Mouse (Mus musculus) Patski (cell line): ENCODE results near the gene Tmem209. TPM values are rescaled to one million over a fixed set of nuclear protein-coding genes. Genes with fewer than 3 reads are reported as not detected.

Experiments
- ATAC-seq: fragments of 100-300 bp; one replicate; pipeline ENCODE4 v1.8.0; 2021
- CTCF ChIA-PET: fragments of 350-600 bp; sonication (Branson Sonifier 250); formaldehyde crosslinking; loops from one replicate; lab custom pipeline; 2022; ENCODE audit warnings: inconsistent platforms; lab: Charles Lee
- POLR2A ChIA-PET: fragments of 350-600 bp; sonication (Branson Sonifier 250); formaldehyde crosslinking; loops from one replicate; lab custom pipeline; 2022; ENCODE audit warnings: antibody characterized with exemption, inconsistent platforms; lab: Charles Lee
- DNase-seq: peaks from one replicate; pipeline ENCODE4 v3.0.0-alpha.2; 2011; ENCODE audit warnings: low read depth, low spot score
- H3K27me3 ChIP-seq: fragments of 371-371 bp; one replicate; pipeline ENCODE4 v1.5.1; 2021
- CTCF ChIP-seq: fragments of 100-300 bp; IDR thresholded peaks from one replicate; pipeline ENCODE4 v1.5.1; 2021
- in situ Hi-C: fragments of 300-500 bp; cut with MboI; formaldehyde crosslinking; loops from 3 replicates; pipeline ENCODE4 v1.11.1; 2018; ENCODE audit warnings: low pct_unique_long_range_greater_than_20kb, mixed read lengths
- polyA plus RNA-seq: library from polyadenylated mRNA; unstranded; gene quantifications from one replicate; pipeline ENCODE4 v1.2.3, GENCODE M21; 2021

Tmem209 gene
- polyA plus RNA-seq, 1 experiment from 2014 or later: 38.9 TPM

- ChIA-PET CTCF (no interaction called here), POLR2A (interaction anchor here (0.8 kb wide), 1 partner anchor 859 kb away, joined by 7 read pairs; no protein-coding TSS in a partner anchor)
- in situ Hi-C loops: no loop called here
- DNase-seq: no peak
- no peak for ATAC-seq
- TF ChIP-seq CTCF: no peak
- no peaks in the 10 kb centered on the region for H3K27me3 ChIP-seq
Observed at GRCm38 (mm10) chr6:30550496-30551192, 41.1 kb upstream of the Tmem209 start.

DNA sequence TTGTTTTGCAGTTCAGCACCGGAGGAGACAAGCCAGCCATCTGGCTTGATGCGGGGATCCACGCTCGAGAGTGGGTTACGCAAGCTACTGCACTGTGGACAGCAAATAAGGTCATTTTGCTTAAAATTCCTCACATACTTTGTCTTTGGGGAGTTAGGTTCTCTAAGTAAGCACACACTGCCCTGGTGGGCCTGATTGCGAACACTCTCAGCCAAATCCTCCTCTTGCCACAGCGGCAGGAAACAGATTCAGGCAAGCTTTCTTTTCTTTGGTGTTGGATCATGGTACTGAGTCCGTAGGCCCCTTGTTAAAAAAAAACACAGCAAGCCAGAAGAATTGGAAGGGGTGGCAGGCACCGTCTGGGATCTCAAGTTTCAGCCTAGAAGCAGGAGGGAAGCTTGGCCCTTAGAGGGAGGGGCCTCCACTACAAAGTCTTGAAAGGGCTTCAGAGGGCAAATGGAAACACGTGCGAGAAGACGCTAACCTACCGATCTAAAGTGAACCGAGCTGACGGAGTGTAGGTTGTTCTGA lies 39.7 kb upstream of the Tmem209 start:
- H3K27me3 ChIP-seq: no peaks in the 10 kb centered on the region
- ATAC-seq (no peak), DNase-seq (no peak)
- TF ChIP-seq CTCF: no peak
- ChIA-PET CTCF (no interaction called here), POLR2A (no interaction called here)
- in situ Hi-C loops: loop anchor here (25.0 kb wide), 1 partner anchor 438 kb away; no protein-coding TSS in a partner anchor

DNA sequence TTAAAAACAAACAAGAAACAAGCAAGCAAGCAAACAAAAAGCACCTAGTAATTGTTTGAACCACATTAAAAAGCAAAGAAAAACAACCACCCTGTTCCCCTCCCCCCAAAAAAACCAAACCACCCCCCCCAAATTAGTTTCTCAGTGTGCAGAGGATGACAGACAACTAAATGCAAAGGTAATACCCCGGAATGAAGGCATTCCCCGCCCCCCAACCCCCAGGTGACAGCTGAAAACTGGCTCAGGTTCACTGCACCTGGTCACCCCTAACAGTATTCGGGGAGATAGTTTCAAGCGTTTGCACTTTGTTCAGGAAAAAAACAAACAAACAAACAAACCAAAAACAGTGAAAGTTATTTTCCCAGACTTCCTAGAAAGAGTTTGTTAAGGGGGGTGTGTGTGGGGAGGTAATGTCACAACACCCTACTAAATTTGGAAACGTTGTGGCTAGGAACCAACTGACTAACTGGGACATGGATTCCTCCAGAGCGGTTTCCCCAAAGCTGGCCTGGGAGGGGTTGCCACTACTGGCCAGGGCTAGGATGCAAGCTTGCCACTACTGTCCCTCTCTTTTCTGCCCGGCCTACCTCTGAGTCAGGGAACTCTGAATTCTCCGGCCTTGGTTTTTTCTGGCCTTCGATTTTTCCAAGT lies 38.2 kb upstream of the Tmem209 start:
- DNase-seq (no peak), ATAC-seq (no peak)
- ChIA-PET POLR2A (interaction anchor here (0.6 kb wide), 4 partner anchors 9 to 433 kb away, joined by 3 to 5 read pairs (median 4); no protein-coding TSS in a partner anchor), CTCF (no interaction called here)
- in situ Hi-C loops: loop anchor here (25.0 kb wide), 1 partner anchor 440 kb away; no protein-coding TSS in a partner anchor
- H3K27me3 ChIP-seq: no peaks in the 10 kb centered on the region
- no peak for TF ChIP-seq CTCF

DNA sequence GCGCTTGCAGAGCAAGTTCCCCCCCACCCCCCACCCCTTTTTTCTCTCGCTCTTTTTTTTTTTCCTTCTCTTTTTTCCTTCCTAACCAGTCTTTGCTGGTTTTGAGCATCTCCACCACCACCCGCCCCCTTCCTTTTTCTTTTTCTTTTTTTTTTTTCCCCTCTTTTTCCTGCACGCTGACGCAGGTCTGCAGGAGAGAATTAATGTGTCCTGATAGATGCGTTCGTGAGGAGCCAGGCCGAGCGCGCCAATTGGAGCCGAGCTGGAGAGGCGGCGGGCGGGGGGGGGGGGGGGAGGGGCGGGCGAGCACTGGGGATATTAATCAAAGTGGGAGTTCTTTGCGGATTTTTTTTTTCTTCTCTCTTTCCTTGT lies 37.7 kb upstream of the Tmem209 start:
- no peak for DNase-seq
- CTCF ChIA-PET: no interaction called here
- ATAC-seq: no peak
- no peak for TF ChIP-seq CTCF
- in situ Hi-C loops: loop anchor here (25.0 kb wide), 1 partner anchor 440 kb away; no protein-coding TSS in a partner anchor
- POLR2A ChIA-PET: no interaction called here
- H3K27me3 ChIP-seq: no peaks in the 10 kb centered on the region

- POLR2A ChIA-PET: no interaction called here
Observed at GRCm38 (mm10) chr6:30546571-30547273, 37.1 kb upstream of the Tmem209 start.

GRCm38 (mm10) chr6:30545689-30546088 lies 36.1 kb upstream of the Tmem209 start:
- ATAC-seq (no peak), DNase-seq (no peak)
- ChIA-PET CTCF (no interaction called here), POLR2A (no interaction called here)
- no peak for TF ChIP-seq CTCF
- no peaks in the 10 kb centered on the region for H3K27me3 ChIP-seq
- in situ Hi-C loops: loop anchor here (25.0 kb wide), 1 partner anchor 442 kb away; no protein-coding TSS in a partner anchor

More at GRCm38 (mm10) chr6:30546571-30547273, 37.1 kb upstream of the Tmem209 start:
- in situ Hi-C loops: loop anchor here (25.0 kb wide), 1 partner anchor 441 kb away; no protein-coding TSS in a partner anchor
- DNase-seq: no peak
- H3K27me3 ChIP-seq: no peaks in the 10 kb centered on the region
- no peak for TF ChIP-seq CTCF
- ATAC-seq: no peak
- CTCF ChIA-PET: no interaction called here

DNA sequence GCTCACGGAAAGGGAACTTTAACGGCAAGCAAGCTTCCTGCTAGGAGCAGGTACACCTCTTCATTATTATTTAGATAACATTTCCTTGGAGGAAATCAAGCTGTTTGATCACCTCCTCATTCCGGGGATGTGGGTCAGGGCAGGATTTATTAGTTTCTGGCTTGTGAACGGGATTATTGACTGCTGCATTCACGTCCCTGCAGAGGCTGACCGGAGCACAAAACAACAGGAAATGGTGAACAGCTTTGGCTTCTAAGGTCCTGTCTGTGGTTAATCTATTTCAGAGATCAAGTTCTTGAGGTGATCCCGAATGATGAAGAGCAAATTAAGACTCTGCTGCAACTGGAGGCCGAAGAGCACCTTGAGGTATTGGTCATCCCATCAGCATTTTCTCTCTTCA lies 34.3 kb upstream of the Tmem209 start:
- no peak for ATAC-seq
- in situ Hi-C loops: loop anchor here (25.0 kb wide), 1 partner anchor 443 kb away; no protein-coding TSS in a partner anchor
- TF ChIP-seq CTCF: no peak
- H3K27me3 ChIP-seq: no peaks in the 10 kb centered on the region
- ChIA-PET CTCF (interaction anchor here (0.7 to 1.1 kb wide), 3 partner anchors 8 to 26 kb away, joined by 3 read pairs; partner anchors contain the start of gene Cpa4), POLR2A (no interaction called here)
- DNase-seq: no peak

DNA sequence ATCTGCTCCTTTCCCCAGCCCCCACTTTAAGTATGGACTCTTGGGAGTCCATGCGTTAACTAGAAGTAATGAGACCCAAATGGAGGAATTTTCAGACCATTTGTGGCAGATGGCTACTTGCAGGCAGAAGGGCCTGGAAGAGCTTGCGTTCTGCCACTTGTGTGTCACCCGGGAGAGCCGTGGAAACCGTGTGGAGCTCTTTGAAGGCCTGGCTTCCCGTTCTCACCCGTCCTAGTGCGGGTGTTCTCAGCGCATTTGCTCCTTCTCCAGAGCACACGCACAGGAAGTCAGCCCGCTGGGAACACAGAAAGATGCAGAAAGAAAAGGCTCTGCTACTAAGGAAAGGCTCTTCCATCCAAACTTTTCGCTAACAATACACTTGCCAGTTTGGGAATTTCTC lies 33.5 kb upstream of the Tmem209 start:
- ChIA-PET POLR2A (no interaction called here), CTCF (interaction anchor here (0.8 to 1.1 kb wide), 2 partner anchors 7 to 25 kb away, joined by 3 read pairs; partner anchors contain the start of gene Cpa4)
- H3K27me3 ChIP-seq: no peaks in the 10 kb centered on the region
- ATAC-seq (no peak), DNase-seq (no peak)
- TF ChIP-seq CTCF: no peak
- in situ Hi-C loops: loop anchor here (25.0 kb wide), 1 partner anchor 444 kb away; no protein-coding TSS in a partner anchor

DNA sequence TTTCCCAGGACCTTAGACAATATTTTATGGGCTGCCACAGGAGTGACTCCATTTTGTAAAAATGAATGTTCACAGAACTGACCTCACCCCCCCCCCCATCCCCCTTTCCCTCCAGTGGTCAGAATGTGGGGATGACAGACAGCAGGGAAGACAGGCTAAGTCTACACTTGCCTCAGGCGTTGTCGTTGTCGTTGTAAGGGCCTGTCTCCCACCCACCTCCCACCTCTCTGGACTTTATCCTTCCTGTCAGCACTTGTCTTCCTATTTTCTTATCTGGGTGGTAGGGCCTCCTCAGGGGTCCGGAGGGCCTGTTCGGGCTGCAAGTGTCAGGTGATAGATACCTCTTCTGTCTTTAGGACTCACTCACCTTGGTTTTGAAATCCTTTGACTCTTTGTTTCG lies 32.7 kb upstream of the Tmem209 start:
- ChIA-PET CTCF (no interaction called here), POLR2A (no interaction called here)
- no peak for DNase-seq
- no peak for ATAC-seq
- no peaks in the 10 kb centered on the region for H3K27me3 ChIP-seq
- in situ Hi-C loops: loop anchor here (25.0 kb wide), 1 partner anchor 445 kb away; no protein-coding TSS in a partner anchor
- no peak for TF ChIP-seq CTCF
